Mouse (Mus musculus) olfactory bulb, adult 2 months (tissue): ENCODE measurements around the gene 1700092M07Rik.

Source experiments
- CTCF ChIP-seq: fragments of 200-500 bp; IDR thresholded peaks from 2 replicates; pipeline ENCODE4 v1.5.1; 2012; ENCODE audit warnings: low read depth, mild to moderate bottlenecking, low read length, moderate library complexity; ENCODE audit not compliant: insufficient read depth
- POLR2A ChIP-seq: fragments of 200-500 bp; IDR thresholded peaks from 2 replicates; pipeline ENCODE4 v1.6.1; 2012; ENCODE audit warnings: mild to moderate bottlenecking, low read depth, low read length, moderate library complexity; ENCODE audit not compliant: insufficient read depth

- TF ChIP-seq CTCF (no peak), POLR2A (no peak)
These were observed 28.3 kb upstream of the 1700092M07Rik start for GRCm38 (mm10) chr19:8711949-8712869.
